Mouse (Mus musculus): ENCODE measurements at regions not wholly inside any gene's neighbourhood (a gene's known extent, or its start where the extent isn't known, plus 50 kb on each side); places are given as distances from the start of the nearest gene placed in this dataset.

- DNase-seq (ENCODE audit: low read depth, low spot score) = no peak
Measured at GRCm38 (mm10) chr9:61765366-61765765, 149.0 kb downstream of the Rplp1 start.

- DNase-seq (ENCODE audit: low read depth, low spot score) = no peak
Measured at GRCm38 (mm10) chr9:61757806-61758205, 156.5 kb downstream of the Rplp1 start.

- DNase-seq (ENCODE audit: low read depth, low spot score) = peak; percentile 34
Measured at GRCm38 (mm10) chr9:61756801-61757342, 157.5 kb downstream of the Rplp1 start.

- DNase-seq (ENCODE audit: low read depth, low spot score) = no peak
Measured at GRCm38 (mm10) chr9:61756224-61756800, 158.0 kb downstream of the Rplp1 start.

GRCm38 (mm10) chr9:61755311-61755710, 159.0 kb downstream of the Rplp1 start:
- no peak for DNase-seq (ENCODE audit: low read depth, low spot score)

- no peak for DNase-seq (ENCODE audit: low read depth, low spot score)
Measured at GRCm38 (mm10) chr9:61753795-61754194, 160.5 kb downstream of the Rplp1 start.

- DNase-seq (ENCODE audit: low read depth, low spot score) = no peak
Measured at GRCm38 (mm10) chr9:61749201-61749600, 165.1 kb downstream of the Rplp1 start.

- DNase-seq (ENCODE audit: low read depth, low spot score) = no peak
Measured at GRCm38 (mm10) chr9:61748416-61748815, 165.9 kb downstream of the Rplp1 start.

- DNase-seq (ENCODE audit: low read depth, low spot score) = no peak
Measured at GRCm38 (mm10) chr9:61746401-61746800, 167.9 kb downstream of the Rplp1 start.

- DNase-seq (ENCODE audit: low read depth, low spot score) = no peak
Measured at GRCm38 (mm10) chr9:61745301-61745801, 169.0 kb downstream of the Rplp1 start.

- DNase-seq (ENCODE audit: low read depth, low spot score) = no peak
Measured at GRCm38 (mm10) chr9:61733540-61733939, 180.8 kb downstream of the Rplp1 start.

GRCm38 (mm10) chr9:61732747-61733146, 181.6 kb downstream of the Rplp1 start:
- DNase-seq (ENCODE audit: low read depth, low spot score) = no peak

GRCm38 (mm10) chr9:61728115-61728514, 186.2 kb downstream of the Rplp1 start:
- DNase-seq (ENCODE audit: low read depth, low spot score) = no peak

- no peak for DNase-seq (ENCODE audit: low read depth, low spot score)
Measured at GRCm38 (mm10) chr9:61727651-61728050, 186.7 kb downstream of the Rplp1 start.

- no peak for DNase-seq (ENCODE audit: low read depth, low spot score)
Measured at GRCm38 (mm10) chr9:61724070-61724469, 190.3 kb downstream of the Rplp1 start.

- no peak for DNase-seq (ENCODE audit: low read depth, low spot score)
Measured at GRCm38 (mm10) chr9:61723021-61723581, 191.2 kb downstream of the Rplp1 start.

- no peak for DNase-seq (ENCODE audit: low read depth, low spot score)
Measured at GRCm38 (mm10) chr9:61721851-61722250, 192.5 kb downstream of the Rplp1 start.

- DNase-seq (ENCODE audit: low read depth, low spot score) = no peak
Measured at GRCm38 (mm10) chr9:61721071-61721470, 193.3 kb downstream of the Rplp1 start.

GRCm38 (mm10) chr9:61720206-61720605, 194.1 kb downstream of the Rplp1 start:
- DNase-seq (ENCODE audit: low read depth, low spot score) = no peak

GRCm38 (mm10) chr9:61716751-61717150, 197.6 kb downstream of the Rplp1 start:
- DNase-seq (ENCODE audit: low read depth, low spot score) = no peak

- DNase-seq (ENCODE audit: low read depth, low spot score) = peak; percentile 69
Measured at GRCm38 (mm10) chr9:61714331-61715035, 199.9 kb downstream of the Rplp1 start.

- no peak for DNase-seq (ENCODE audit: low read depth, low spot score)
Measured at GRCm38 (mm10) chr9:61713806-61714205, 200.5 kb downstream of the Rplp1 start.

GRCm38 (mm10) chr9:61711296-61711695, 203.0 kb downstream of the Rplp1 start:
- no peak for DNase-seq (ENCODE audit: low read depth, low spot score)
